Mouse (Mus musculus): ENCODE results near the gene Foxj3. TPM values are rescaled to one million over a fixed set of nuclear protein-coding genes. Genes with fewer than 3 reads are reported as not detected.

Foxj3 gene
- polyA plus RNA-seq, 1 experiment from 2014 or later, result 5.3 TPM

- H3K9ac ChIP-seq (ENCODE audit: low read depth, low read length), result no peak overlapping the region
- H3K4me2 ChIP-seq (ENCODE audit: low read depth, low read length), result no peak overlapping the region
- no peaks in the 10 kb centered on the region for H3K36me3 ChIP-seq (ENCODE audit: control insufficient read depth, insufficient read depth)
- no peaks in the 10 kb centered on the region for H3K4me1 ChIP-seq (ENCODE audit: control insufficient read depth, low read depth, low read length)
- 65% methylated on average over 6 of the region's 6 CpGs for WGBS (ENCODE audit: insufficient replicate concordance)
- H3K27ac ChIP-seq (ENCODE audit: low read length), result no peak overlapping the region
- ATAC-seq (ENCODE audit: low read depth), result no peak
- no peaks in the 10 kb centered on the region for H3K9me3 ChIP-seq (replicated peaks; ENCODE audit: control insufficient read depth, low read length)
- H3K4me3 ChIP-seq (ENCODE audit: low read depth, low read length), result no peak overlapping the region
- no peaks in the 10 kb centered on the region for H3K27me3 ChIP-seq (ENCODE audit: control insufficient read depth, insufficient read depth, low read depth, low read length)
Observed at GRCm38 (mm10) chr4:119670736-119671135, 133.9 kb downstream of the Foxj3 start.

DNA sequence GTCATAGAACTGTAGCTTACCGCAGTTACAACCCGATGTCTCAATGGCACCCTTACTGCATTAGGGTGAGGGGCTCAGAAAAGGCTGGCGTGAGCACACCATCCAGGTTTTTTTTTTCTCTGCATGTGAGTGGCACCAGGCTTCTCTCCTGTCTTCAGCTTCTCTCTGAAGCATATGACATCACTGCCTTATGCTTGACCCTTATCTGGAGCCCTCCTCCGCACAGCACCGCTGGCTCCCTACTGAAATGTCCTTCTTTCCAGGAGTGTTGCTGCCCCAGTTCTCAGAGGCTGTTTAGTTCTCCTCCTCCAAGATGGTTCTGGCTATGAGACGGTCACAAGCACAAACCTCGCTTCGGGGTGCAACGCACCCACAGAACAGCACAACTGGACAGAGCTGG, 134.4 kb downstream of the Foxj3 start:
- H3K9ac ChIP-seq (ENCODE audit: low read depth, low read length), result no peak overlapping the region
- no peak for ATAC-seq (ENCODE audit: low read depth)
- H3K9me3 ChIP-seq (replicated peaks; ENCODE audit: control insufficient read depth, low read length), result no peaks in the 10 kb centered on the region
- 79% methylated on average over 9 of the region's 9 CpGs for WGBS (ENCODE audit: insufficient replicate concordance)
- H3K4me1 ChIP-seq (ENCODE audit: control insufficient read depth, low read depth, low read length), result no peaks in the 10 kb centered on the region
- H3K27me3 ChIP-seq (ENCODE audit: control insufficient read depth, insufficient read depth, low read depth, low read length), result no peaks in the 10 kb centered on the region
- H3K4me3 ChIP-seq (ENCODE audit: low read depth, low read length), result no peak overlapping the region
- H3K4me2 ChIP-seq (ENCODE audit: low read depth, low read length), result no peak overlapping the region
- no peaks in the 10 kb centered on the region for H3K36me3 ChIP-seq (ENCODE audit: control insufficient read depth, insufficient read depth)
- no peak overlapping the region for H3K27ac ChIP-seq (ENCODE audit: low read length)

DNA sequence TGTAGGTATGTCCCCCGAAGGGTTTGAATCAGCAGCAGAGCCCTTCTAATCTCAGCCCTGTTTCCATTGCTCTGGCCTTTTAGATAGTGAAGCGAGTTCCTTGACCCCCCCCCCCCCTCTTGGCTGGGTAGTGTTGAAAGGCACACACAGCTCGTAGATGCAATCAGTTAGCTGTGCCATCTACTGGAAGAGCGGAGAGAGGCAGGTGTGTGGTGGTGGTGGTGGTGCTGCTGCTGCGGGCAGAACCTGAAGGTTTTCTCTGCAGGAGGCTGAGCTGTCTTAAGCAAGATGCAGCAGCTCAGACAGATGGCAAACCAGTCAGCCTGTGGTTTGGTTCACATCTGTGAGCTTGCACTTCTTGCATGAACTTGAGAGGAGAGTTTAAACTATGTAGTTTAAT, 135.9 kb downstream of the Foxj3 start:
- Histone ChIP-seq H3K4me3 (ENCODE audit: low read depth, low read length) (no peak overlapping the region), H3K27me3 (ENCODE audit: control insufficient read depth, insufficient read depth, low read depth, low read length) (no peaks in the 10 kb centered on the region), H3K9me3 (replicated peaks; ENCODE audit: control insufficient read depth, low read length) (no peaks in the 10 kb centered on the region), H3K4me2 (ENCODE audit: low read depth, low read length) (no peak overlapping the region), H3K36me3 (ENCODE audit: control insufficient read depth, insufficient read depth) (no peaks in the 10 kb centered on the region), H3K4me1 (ENCODE audit: control insufficient read depth, low read depth, low read length) (no peaks in the 10 kb centered on the region), H3K27ac (ENCODE audit: low read length) (no peak overlapping the region), H3K9ac (ENCODE audit: low read depth, low read length) (no peak overlapping the region)
- WGBS (ENCODE audit: insufficient replicate concordance), result 32% methylated on average over 5 of the region's 5 CpGs
- no peak for ATAC-seq (ENCODE audit: low read depth)

Other genes with a start within 250 kb of the Foxj3 start
- gene Ybx1, start 242.4 kb upstream of the Foxj3 start, polyA plus RNA-seq (2015; fragmentation: Nextera tagmentation; extraction: Ambion mirVana), result 150 and 152 TPM in 2 replicates
- gene Ppih, start 216.5 kb upstream of the Foxj3 start, polyA plus RNA-seq (2015; fragmentation: Nextera tagmentation; extraction: Ambion mirVana), result 37.7 and 45.8 TPM in 2 replicates
- 0.99 and 1.0 TPM in 2 replicates for gene Ccdc30, start 121.5 kb upstream of the Foxj3 start, polyA plus RNA-seq (2015; fragmentation: Nextera tagmentation; extraction: Ambion mirVana)
- gene Ppcs, start 114.6 kb upstream of the Foxj3 start, polyA plus RNA-seq (2015; fragmentation: Nextera tagmentation; extraction: Ambion mirVana), result 12.9 and 13.3 TPM in 2 replicates
- gene Zmynd12, start 114.2 kb upstream of the Foxj3 start, polyA plus RNA-seq (2015; fragmentation: Nextera tagmentation; extraction: Ambion mirVana), result 0.14 and 0.31 TPM in 2 replicates
- 0.05 TPM in 1 of 2 replicates, not detected in the other for gene Rimkla, start 44.4 kb upstream of the Foxj3 start, polyA plus RNA-seq (2015; fragmentation: Nextera tagmentation; extraction: Ambion mirVana)
- gene Frg2f1, start 2.5 kb downstream of the Foxj3 start, polyA plus RNA-seq (2015; fragmentation: Nextera tagmentation; extraction: Ambion mirVana), result 1.3 and 1.4 TPM in 2 replicates
- 0.55 TPM in 1 of 2 replicates, not detected in the other for gene Guca2a, start 100.7 kb downstream of the Foxj3 start, polyA plus RNA-seq (2015; fragmentation: Nextera tagmentation; extraction: Ambion mirVana)
- 0.27 and 0.70 TPM in 2 replicates for gene Guca2b, start 122.0 kb downstream of the Foxj3 start, polyA plus RNA-seq (2015; fragmentation: Nextera tagmentation; extraction: Ambion mirVana)
- 2.1 and 2.3 TPM in 2 replicates for gene Hivep3, start 196.8 kb downstream of the Foxj3 start, polyA plus RNA-seq (2015; fragmentation: Nextera tagmentation; extraction: Ambion mirVana)